Mouse (Mus musculus): Measurements from ENCODE around the gene Npcd.

DNA sequence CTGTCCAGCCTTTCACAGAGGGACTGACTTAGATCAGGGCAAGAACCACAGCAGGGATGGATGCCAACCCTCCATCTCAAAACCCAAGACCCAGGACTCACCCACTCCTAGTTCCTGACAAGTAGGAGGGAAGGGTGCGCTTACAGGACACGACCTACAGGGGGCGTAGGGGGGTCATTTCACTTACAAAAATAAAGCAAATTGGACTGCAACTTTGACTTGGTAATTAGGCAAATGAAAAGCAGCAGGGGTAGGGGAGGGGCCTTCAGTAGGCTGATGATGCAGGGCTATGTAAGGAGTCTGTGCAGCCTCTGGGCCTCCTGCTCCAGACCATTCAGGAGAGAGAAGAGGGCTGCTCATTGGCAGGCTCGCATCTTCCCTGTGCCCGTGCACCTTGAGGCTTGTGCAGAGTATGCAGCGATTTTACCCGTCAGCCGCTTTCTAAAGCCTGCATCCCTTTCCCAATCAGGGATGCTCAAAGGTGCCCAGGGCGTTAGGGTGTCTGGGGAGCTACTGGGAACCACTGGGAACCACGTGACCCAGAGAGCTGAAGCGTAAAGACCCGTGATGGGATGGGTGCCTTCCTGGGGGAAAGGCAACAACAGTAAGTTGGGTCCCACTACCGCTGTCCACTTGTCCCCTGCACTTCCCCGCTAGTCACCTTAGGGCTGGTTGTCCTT lies 8.8 kb downstream of the Npcd start:
- peak; percentile 75 for TF ChIP-seq CTCF (IDR thresholded peaks at IDR 0.05)
- no peak for TF ChIP-seq POLR2A (IDR thresholded peaks at IDR 0.05; ENCODE audit: insufficient read depth, low read depth, low read length)

Data from heart, adult 2 months (tissue).